Mouse (Mus musculus) adrenal gland, adult 8-10 months (tissue): ENCODE measurements around the gene Cnp. TPM values are rescaled to one million over a fixed set of nuclear protein-coding genes. Genes with fewer than 3 reads are reported as not detected.
A peak's percentile ranks its signal among the peaks of the same experiment; 100 is the strongest.
"Not testable (repeated sequence)": the region's sequence is repeated elsewhere in the genome, so short reads cannot be mapped to it uniquely, and the experiment has no call there.

Source experiments
- DNase-seq: peaks from one replicate; pipeline ENCODE4 v3.0.0; 2022
- total RNA-seq, 4 experiments: library from RNA; stranded (reverse); gene quantifications; 2 replicates each; pipeline ENCODE4 v1.2.4; 2022

Gene Cnp
- total RNA-seq, 4 experiments from 2014 or later, result 47.5 to 85.0 (median 71.9) TPM

- peak; percentile 67 for DNase-seq
Observed at GRCm38 (mm10) chr11:100555583-100555982, 19.1 kb upstream of the Cnp start.

- DNase-seq, result no peak
Observed at GRCm38 (mm10) chr11:100557563-100557962, 17.1 kb upstream of the Cnp start.

- no peak for DNase-seq
Observed at GRCm38 (mm10) chr11:100559476-100559875, 15.2 kb upstream of the Cnp start.

- no peak for DNase-seq
Observed at GRCm38 (mm10) chr11:100561748-100562147, 13.0 kb upstream of the Cnp start.

- no peak for DNase-seq
Observed at GRCm38 (mm10) chr11:100564297-100564696, 10.4 kb upstream of the Cnp start.

GRCm38 (mm10) chr11:100564703-100565102, 10.0 kb upstream of the Cnp start:
- no peak for DNase-seq

GRCm38 (mm10) chr11:100567229-100567628, 7.5 kb upstream of the Cnp start:
- no peak for DNase-seq

GRCm38 (mm10) chr11:100567815-100568245, 6.9 kb upstream of the Cnp start:
- DNase-seq, result no peak

GRCm38 (mm10) chr11:100568692-100569091, 6.0 kb upstream of the Cnp start:
- DNase-seq, result no peak

- peak; percentile 86 for DNase-seq
Observed at GRCm38 (mm10) chr11:100569789-100570188, 4.9 kb upstream of the Cnp start.

- DNase-seq, result peak; percentile 72
Observed at GRCm38 (mm10) chr11:100570430-100571201, 4.1 kb upstream of the Cnp start.

- DNase-seq, result no peak
Observed at GRCm38 (mm10) chr11:100571202-100571567, 3.5 kb upstream of the Cnp start.

- DNase-seq, result no peak
Observed at GRCm38 (mm10) chr11:100574188-100574587, 516 bp upstream of the Cnp start.

GRCm38 (mm10) chr11:100575484-100575855, 766 bp downstream of the Cnp start:
- DNase-seq, result no peak

GRCm38 (mm10) chr11:100576256-100576655, 1.6 kb downstream of the Cnp start:
- no peak for DNase-seq

GRCm38 (mm10) chr11:100577852-100578599, 3.3 kb downstream of the Cnp start:
- DNase-seq, result no peak

- DNase-seq, result no peak
Observed at GRCm38 (mm10) chr11:100579116-100579799, 4.6 kb downstream of the Cnp start.

- no peak for DNase-seq
Observed at GRCm38 (mm10) chr11:100580275-100580674, 5.6 kb downstream of the Cnp start.

- no peak for DNase-seq
Observed at GRCm38 (mm10) chr11:100581756-100582155, 7.1 kb downstream of the Cnp start.

GRCm38 (mm10) chr11:100582413-100582812, 7.7 kb downstream of the Cnp start:
- not testable (repeated sequence) for DNase-seq

- DNase-seq, result no peak
Observed at GRCm38 (mm10) chr11:100582836-100583235, 8.1 kb downstream of the Cnp start.

- no peak for DNase-seq
Observed at GRCm38 (mm10) chr11:100584561-100584961, 9.9 kb downstream of the Cnp start.

GRCm38 (mm10) chr11:100585148-100585547, 10.4 kb downstream of the Cnp start:
- DNase-seq, result no peak
